Comparison of ENCODE assay signal across 10 mouse cellular contexts in genomic region chr5:73133833-73134185, GRCm38 (mm10).
DNase-seq lines count a peak whose midpoint lies in the region; ATAC-seq and TF ChIP-seq lines count a peak whose summit lies in the region.
"Had no signal": no experiment of that assay in that cellular context is flagged by ENCODE, and none has a peak within 500 bp of the region (broad histone marks: within the 10 kb centered on the region; RNA-seq: fewer than 3 reads in every experiment).

No protein-coding gene starts in this region.

- H3K27me3 ChIP-seq in liver, adult 2 months (ENCODE audit: control insufficient read depth, insufficient read depth, low read length) = no peaks in the 10 kb centered on the region
- H3K27me3 ChIP-seq in intestine, embryonic 14.5 days (replicated peaks; ENCODE audit: control insufficient read depth, insufficient read depth, low read length) = no peaks in the 10 kb centered on the region
- H3K27me3 ChIP-seq in midbrain, embryonic 16.5 days (ENCODE audit: control insufficient read depth, insufficient read depth, low read depth, low read length) = no peaks in the 10 kb centered on the region
- H3K27me3 ChIP-seq: embryonic facial prominence, embryonic 13.5 days; megakaryocyte, embryonic 14.5 days had no signal

- WGBS in liver, adult 2 months = 59% methylated on average over 5 of the region's 5 CpGs
- 44% methylated on average over 5 of the region's 5 CpGs for WGBS in intestine, embryonic 14.5 days
- WGBS in midbrain, embryonic 16.5 days = 38% methylated on average over 5 of the region's 5 CpGs

- no peaks in the 10 kb centered on the region for H3K36me3 ChIP-seq in liver, adult 2 months (ENCODE audit: control insufficient read depth, insufficient read depth, low read length)
- no peaks in the 10 kb centered on the region for H3K36me3 ChIP-seq in intestine, embryonic 14.5 days (ENCODE audit: control insufficient read depth, insufficient read depth, low read length)
- 0 out of 2 replicates have a peak, but pooled peaks cover 3% of the 10 kb centered on the region for H3K36me3 ChIP-seq in midbrain, embryonic 16.5 days (ENCODE audit: control insufficient read depth, insufficient read depth, low read length)

- TF ChIP-seq POLR2A in liver, adult 2 months (IDR thresholded peaks at IDR 0.05; ENCODE audit: extremely low read depth, insufficient read depth, low read length) = no peak
- no peak for TF ChIP-seq POLR2A in brain, embryonic 14.5 days (IDR thresholded peaks at IDR 0.05; ENCODE audit: borderline replicate concordance, extremely low read depth, insufficient read depth, insufficient read length, poor library complexity, severe bottlenecking)

- H3K27ac ChIP-seq in liver, adult 2 months (replicated peaks; ENCODE audit: insufficient read depth, low read depth, low read length) = no peak overlapping the region
- H3K27ac ChIP-seq in intestine, embryonic 14.5 days (ENCODE audit: low read depth) = no peak overlapping the region
- no peak overlapping the region for H3K27ac ChIP-seq in midbrain, embryonic 16.5 days (ENCODE audit: low read length)
- H3K27ac ChIP-seq: embryonic facial prominence, embryonic 13.5 days had no signal

- H3K9ac ChIP-seq in liver, adult 2 months (ENCODE audit: low read depth, low read length) = no peak overlapping the region
- no peak overlapping the region for H3K9ac ChIP-seq in intestine, embryonic 14.5 days (ENCODE audit: low read length)
- H3K9ac ChIP-seq in midbrain, embryonic 16.5 days (ENCODE audit: low read depth, low read length) = no peak overlapping the region
- H3K9ac ChIP-seq: embryonic facial prominence, embryonic 13.5 days had no signal

- 0 out of 2 replicates have a peak, but pooled peaks cover 2% of the 10 kb centered on the region for H3K4me1 ChIP-seq in liver, adult 2 months (ENCODE audit: control insufficient read depth, insufficient read depth, low read length)
- no peaks in the 10 kb centered on the region for H3K4me1 ChIP-seq in intestine, embryonic 14.5 days (replicated peaks; ENCODE audit: control insufficient read depth, insufficient read depth, low read length)
- no peaks in the 10 kb centered on the region; the same call in 1 of the 2 replicates for H3K4me1 ChIP-seq in midbrain, embryonic 16.5 days (ENCODE audit: control insufficient read depth, insufficient read depth, low read length)
- H3K4me1 ChIP-seq: embryonic facial prominence, embryonic 13.5 days had no signal

- no peak for ATAC-seq in intestine, embryonic 14.5 days (replicated peaks; ENCODE audit: low FRiP score, low TSS enrichment, low read depth)
- peak; percentile 37; the same call in 1 of the 2 replicates for ATAC-seq in midbrain, embryonic 16.5 days

- H3K4me3 ChIP-seq in liver, adult 2 months (ENCODE audit: insufficient read depth, low read depth, low read length) = no peak overlapping the region
- H3K4me3 ChIP-seq in intestine, embryonic 14.5 days (ENCODE audit: low read depth, low read length) = no peak overlapping the region
- no peak overlapping the region for H3K4me3 ChIP-seq in midbrain, embryonic 16.5 days (ENCODE audit: low read depth, low read length)
- H3K4me3 ChIP-seq: embryonic facial prominence, embryonic 13.5 days; megakaryocyte, embryonic 14.5 days had no signal

- no peak overlapping the region for H3K4me2 ChIP-seq in intestine, embryonic 14.5 days (ENCODE audit: low read length)
- no peak overlapping the region for H3K4me2 ChIP-seq in midbrain, embryonic 16.5 days (ENCODE audit: low read length)
- H3K4me2 ChIP-seq: embryonic facial prominence, embryonic 13.5 days had no signal

- peak; percentile 46; the same call in 1 of the 2 replicates for TF ChIP-seq CTCF in liver, adult 2 months (IDR thresholded peaks at IDR 0.05; ENCODE audit: low read depth, low read length)
- peak; percentile 70; the same call in 1 of the 2 replicates for TF ChIP-seq CTCF in brain, embryonic 14.5 days (IDR thresholded peaks at IDR 0.05; ENCODE audit: borderline replicate concordance, extremely low read depth, insufficient read depth, insufficient read length)

- DNase-seq in liver, adult 2 months (ENCODE audit: extremely low read depth, low read depth, low spot score) = peak; percentile 42
- DNase-seq in liver = no peak
- peak; percentile 79 for DNase-seq in brain, embryonic 14.5 days (ENCODE audit: low read depth)
- DNase-seq in fibroblast of lung, adult 2 months (ENCODE audit: low read depth) = peak; percentile 2
- peak; percentile 70 for DNase-seq in intestine, embryonic 14.5 days (ENCODE audit: low spot score)
- peak; percentile 39 to 60 for DNase-seq in left cerebral cortex, adult 18-20 months (ENCODE audit: low spot score in 2 of 2)
- DNase-seq in thymus, postnatal 25 days = peak; percentile 56

- H3K79me2 ChIP-seq in liver, adult 2 months (ENCODE audit: control insufficient read depth, insufficient read depth, low read length) = no peaks in the 10 kb centered on the region

- H3K9me3 ChIP-seq in intestine, embryonic 14.5 days (ENCODE audit: control insufficient read depth, low read length) = no peaks in the 10 kb centered on the region
- H3K9me3 ChIP-seq in midbrain, embryonic 16.5 days (replicated peaks; ENCODE audit: control insufficient read depth, low read length, poor library complexity, severe bottlenecking) = no peaks in the 10 kb centered on the region
- H3K9me3 ChIP-seq: embryonic facial prominence, embryonic 13.5 days; megakaryocyte, embryonic 14.5 days had no signal
